Mouse (Mus musculus) left cerebral cortex, postnatal 10 days (tissue): Measurements from ENCODE around the gene Mrps10. TPM values are rescaled to one million over a fixed set of nuclear protein-coding genes. Genes with fewer than 3 reads are reported as not detected.

ENCODE experiments used
- DNase-seq, 2 experiments: peaks; one replicate each; pipeline ENCODE4 v3.0.0; 2021 to 2022; ENCODE audit warnings: low spot score in 2 of 2, mixed read lengths in 1 of 2; ENCODE audit errors: extremely low spot score in 1 of 2
- intact Hi-C: fragments of 180-260 bp; cut with DNase I; formaldehyde crosslinking; loops from one replicate; pipeline ENCODE4 v1.15.1; 2025
- total RNA-seq, 2 experiments: library from RNA; stranded (reverse); gene quantifications; 2 replicates each; pipeline ENCODE4 v1.2.3; 2021

Mrps10 gene
- total RNA-seq, 2 experiments from 2014 or later: 28.8 to 29.6 TPM

DNA sequence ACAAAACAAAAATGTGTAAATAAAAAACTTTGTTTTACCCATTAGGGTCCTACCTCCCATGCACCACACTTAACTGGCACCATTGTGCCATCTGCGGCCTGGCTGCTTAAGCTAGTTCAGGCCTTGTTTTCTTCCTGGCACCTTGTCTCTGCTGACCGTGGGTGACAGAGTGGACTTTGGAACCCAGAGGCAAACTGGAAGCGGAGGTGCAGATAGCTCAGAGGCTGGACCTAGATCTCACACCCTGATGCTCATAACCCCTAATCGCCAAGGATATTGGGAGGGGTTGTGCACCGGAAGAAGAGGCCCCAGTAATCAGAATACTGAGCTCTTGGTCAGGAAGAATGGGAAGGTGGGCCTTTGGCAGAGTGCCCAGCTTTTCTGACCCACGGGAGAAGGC is 55.5 kb downstream of the Mrps10 start:
- no peak for DNase-seq
- intact Hi-C loops: no loop called here

DNA sequence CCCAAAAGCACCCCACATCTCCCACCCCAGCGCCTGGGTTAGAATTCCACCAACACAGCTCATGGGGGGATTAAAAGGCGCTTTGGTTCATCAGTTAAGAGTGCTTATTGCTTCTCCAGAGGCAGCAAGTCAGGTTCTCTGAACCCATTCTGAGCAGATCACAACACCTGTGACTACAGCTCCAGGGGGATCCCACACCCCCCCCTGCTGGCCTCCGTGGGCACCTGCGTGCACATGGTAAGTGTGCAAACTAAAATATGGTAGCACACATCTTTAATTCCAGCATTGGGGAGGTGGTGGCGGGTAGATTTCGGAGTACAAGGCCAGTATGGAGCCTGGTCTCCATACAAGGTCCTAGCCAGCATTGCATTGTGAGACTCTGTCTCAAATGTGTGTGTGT is 58.6 kb downstream of the Mrps10 start:
- DNase-seq: no peak
- intact Hi-C loops: no loop called here

DNA sequence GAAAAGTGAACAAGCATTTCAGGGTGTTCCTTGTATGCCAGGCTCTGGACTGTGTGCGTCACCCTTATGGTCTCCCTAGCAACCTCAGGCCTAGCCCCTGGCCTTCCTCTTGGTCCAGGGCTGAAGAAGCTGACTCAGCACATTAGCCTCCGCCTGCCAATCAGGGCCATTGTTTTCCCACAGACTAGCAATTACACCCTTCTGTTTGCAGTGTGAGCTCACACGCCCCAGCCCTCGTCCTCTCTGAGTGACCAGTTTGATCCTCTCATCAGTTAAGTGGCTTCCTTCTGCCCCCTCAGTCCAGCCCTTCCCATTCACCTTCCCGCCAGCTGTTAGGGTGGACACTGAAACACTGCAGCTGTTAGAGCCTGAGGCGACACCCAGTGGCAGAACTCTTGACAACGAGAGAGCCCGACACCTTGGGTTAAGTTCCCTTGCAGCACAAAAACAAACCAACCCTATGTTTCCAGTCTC is 60.2 kb downstream of the Mrps10 start:
- peak in 1 of 2 experiments; percentile 43 for DNase-seq
- intact Hi-C loops: no loop called here

DNA sequence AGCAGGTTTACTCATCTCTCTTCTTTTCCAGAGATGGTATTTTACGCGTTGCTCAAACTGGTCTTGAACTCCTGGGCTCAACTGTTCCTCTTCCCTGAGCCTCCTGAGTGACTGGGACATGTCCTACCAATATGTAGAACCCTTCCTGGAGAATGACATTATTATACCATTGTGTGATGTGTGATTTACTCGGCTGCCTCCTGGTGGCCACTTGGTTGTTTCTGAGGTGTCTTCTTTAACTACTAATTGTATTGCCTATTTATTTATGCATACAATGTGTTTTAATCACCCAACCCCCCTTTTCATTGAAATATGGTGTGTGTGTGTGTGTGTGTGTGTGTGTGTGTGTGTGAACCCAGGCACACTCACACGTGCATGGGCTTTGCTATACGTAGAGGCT is 62.1 kb downstream of the Mrps10 start:
- intact Hi-C loops: no loop called here
- no peak for DNase-seq

Other genes starting within 250 kb of the Mrps10 start
- under 1 TPM; 0.69 to 0.81 TPM for gene Guca1b, start 16.5 kb downstream of the Mrps10 start, total RNA-seq
- not detected for gene Guca1a, start 31.7 kb downstream of the Mrps10 start, total RNA-seq
- gene AI661453, start 67.7 kb downstream of the Mrps10 start, total RNA-seq: under 1 TPM; 0.30 to 0.61 TPM
- not detected for gene 1700001C19Rik, start 68.5 kb downstream of the Mrps10 start, total RNA-seq
- 10 to 100 TPM; 13.8 to 14.3 TPM for gene Taf8, start 133.4 kb downstream of the Mrps10 start, total RNA-seq
- 10 to 100 TPM; 24.5 to 26.7 TPM for gene Ccnd3, start 136.2 kb downstream of the Mrps10 start, total RNA-seq
- 10 to 100 TPM; 25.2 to 25.3 TPM for gene Bysl, start 242.6 kb downstream of the Mrps10 start, total RNA-seq
- 10 to 100 TPM; 21.4 to 23.5 TPM for gene Med20, start 242.7 kb downstream of the Mrps10 start, total RNA-seq
- 1 to 10 TPM; 6.2 to 6.4 TPM for gene Gm20517, start 242.7 kb downstream of the Mrps10 start, total RNA-seq